Mouse (Mus musculus): ENCODE data around the gene Pcbp2. TPM values are rescaled to one million over a fixed set of nuclear protein-coding genes. Genes with fewer than 3 reads are reported as not detected.

The Pcbp2 gene
- total RNA-seq, 2 experiments from 2014 or later = 382 to 414 TPM

Other genes with a start within 250 kb of the Pcbp2 start
- gene Itgb7, start 238.6 kb upstream of the Pcbp2 start, total RNA-seq (2021) = 1 to 10 TPM; 1.0 to 1.1 TPM
- gene Rarg, start 213.0 kb upstream of the Pcbp2 start, total RNA-seq (2021) = 10 to 100 TPM; 12.9 to 13.2 TPM
- not detected for gene Gm9918, start 200.0 kb upstream of the Pcbp2 start, total RNA-seq (2021)
- 10 to 100 TPM; 14.5 to 14.9 TPM for gene Mfsd5, start 191.1 kb upstream of the Pcbp2 start, total RNA-seq (2021)
- 1 to 10 TPM; 1.1 to 4.1 TPM for gene Espl1, start 174.3 kb upstream of the Pcbp2 start, total RNA-seq (2021)
- 100 to 1,000 TPM; 212 to 228 TPM for gene Pfdn5, start 144.4 kb upstream of the Pcbp2 start, total RNA-seq (2021)
- gene Myg1, start 138.8 kb upstream of the Pcbp2 start, total RNA-seq (2021) = 10 to 100 TPM; 17.6 to 19.0 TPM
- gene Aaas, start 119.8 kb upstream of the Pcbp2 start, total RNA-seq (2021) = 1 to 10 TPM; 7.2 to 8.4 TPM
- gene Sp7, start 103.4 kb upstream of the Pcbp2 start, total RNA-seq (2021) = under 1 TPM; 0.11 to 0.14 TPM
- gene Sp1, start 64.4 kb upstream of the Pcbp2 start, total RNA-seq (2021) = 10 to 100 TPM; 27.5 to 31.2 TPM
- gene Amhr2, start 25.2 kb upstream of the Pcbp2 start, total RNA-seq (2021) = 1 to 10 TPM; 4.5 to 5.0 TPM
- 10 to 100 TPM; 12.1 to 13.6 TPM for gene Prr13, start 11.5 kb upstream of the Pcbp2 start, total RNA-seq (2021)
- not detected for gene Gm10337, start 33.2 kb downstream of the Pcbp2 start, total RNA-seq (2021)
- gene Map3k12, start 46.5 kb downstream of the Pcbp2 start, total RNA-seq (2021) = 1 to 10 TPM; 3.1 TPM
- gene Tarbp2, start 47.7 kb downstream of the Pcbp2 start, total RNA-seq (2021) = 10 to 100 TPM; 37.9 to 40.2 TPM
- 1 to 10 TPM; 1.4 to 1.7 TPM for gene Npff, start 54.4 kb downstream of the Pcbp2 start, total RNA-seq (2021)
- gene Gm28047, start 154.5 kb downstream of the Pcbp2 start, total RNA-seq (2021) = 1 to 10 TPM in 1 of 2 experiments, not detected in 1; 1.9 TPM
- 10 to 100 TPM; 49.9 to 51.2 TPM for gene Atf7, start 154.9 kb downstream of the Pcbp2 start, total RNA-seq (2021)
- gene Atp5g2, start 201.8 kb downstream of the Pcbp2 start, total RNA-seq (2021) = 10 to 100 TPM; 27.7 to 28.8 TPM